Comparison of ENCODE assay signal across 9 mouse cellular contexts in the genomic region with DNA sequence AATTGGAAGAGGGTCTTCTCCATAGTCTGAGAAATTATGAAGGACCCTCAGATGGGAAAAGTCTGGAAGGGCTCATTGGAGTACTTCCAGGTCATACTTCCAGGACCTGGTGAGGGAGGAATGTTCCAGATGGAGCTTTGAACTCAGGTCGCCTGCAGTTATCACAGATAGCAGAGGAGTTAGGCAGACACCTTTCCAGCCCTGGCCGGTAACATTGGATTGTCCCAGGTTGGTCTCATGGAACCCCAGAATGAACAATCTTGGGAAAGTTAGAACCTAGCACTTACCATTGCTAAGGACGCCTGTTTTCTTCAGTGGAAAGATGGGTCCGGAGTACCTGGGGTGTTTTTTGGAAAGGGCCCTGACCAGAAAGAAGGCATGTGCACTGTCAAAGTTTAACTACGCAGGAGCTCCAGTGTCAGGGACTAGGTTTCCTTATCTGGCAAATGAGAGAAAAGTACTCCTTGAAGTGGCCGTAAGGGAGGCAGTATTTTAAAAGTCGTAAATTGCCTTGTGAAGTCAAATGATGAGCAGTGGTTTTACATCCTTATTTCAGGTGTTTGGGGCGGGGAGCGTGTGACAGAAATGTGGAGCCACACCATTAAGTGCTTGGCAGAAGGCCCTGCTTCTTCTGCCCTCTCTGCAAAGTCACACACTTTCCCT. TPM values are rescaled to one million over a fixed set of nuclear protein-coding genes. Genes with fewer than 3 reads are reported as not detected.
DNase-seq lines count a peak whose midpoint lies in the region; ATAC-seq lines count a peak whose summit lies in the region.
"Had no signal": no experiment of that assay in that cellular context is flagged by ENCODE, and none has a peak within 500 bp of the region (broad histone marks: within the 10 kb centered on the region; RNA-seq: fewer than 3 reads in every experiment).

No protein-coding gene starts in this region.

- H3K4me2 ChIP-seq in kidney, embryonic 16.5 days (replicated peaks; ENCODE audit: low read depth, low read length): peak overlapping the region; percentile 84
- peak overlapping the region; percentile 76 for H3K4me2 ChIP-seq in forebrain, embryonic 15.5 days (replicated peaks)
- peak overlapping the region; percentile 91 for H3K4me2 ChIP-seq in liver, embryonic 11.5 days
- peak overlapping the region; percentile 85 for H3K4me2 ChIP-seq in neural tube, embryonic 15.5 days

- no peaks in the 10 kb centered on the region for H3K27me3 ChIP-seq in kidney, embryonic 16.5 days (ENCODE audit: insufficient read depth, low read length)
- no peaks in the 10 kb centered on the region for H3K27me3 ChIP-seq in forebrain, embryonic 15.5 days
- H3K27me3 ChIP-seq in liver, embryonic 11.5 days (replicated peaks; ENCODE audit: control insufficient read depth, insufficient read depth, low read length): no peaks in the 10 kb centered on the region
- no peaks in the 10 kb centered on the region for H3K27me3 ChIP-seq in neural tube, embryonic 15.5 days (replicated peaks)

- no peaks in the 10 kb centered on the region for H3K9me3 ChIP-seq in kidney, embryonic 16.5 days (ENCODE audit: low read length)
- H3K9me3 ChIP-seq in forebrain, embryonic 15.5 days: no peaks in the 10 kb centered on the region
- no peaks in the 10 kb centered on the region for H3K9me3 ChIP-seq in liver, embryonic 11.5 days (ENCODE audit: control insufficient read depth, low read length)
- no peaks in the 10 kb centered on the region for H3K9me3 ChIP-seq in neural tube, embryonic 15.5 days (replicated peaks)

- H3K27ac ChIP-seq in kidney, embryonic 16.5 days (ENCODE audit: low read length): no peak overlapping the region
- H3K27ac ChIP-seq in forebrain, embryonic 15.5 days (replicated peaks): no peak overlapping the region
- peak overlapping the region; percentile 64; the same call in 1 of the 2 replicates for H3K27ac ChIP-seq in liver, embryonic 11.5 days (ENCODE audit: low read depth, low read length)
- peak overlapping the region; percentile 65; the same call in 1 of the 2 replicates for H3K27ac ChIP-seq in neural tube, embryonic 15.5 days (replicated peaks)

- ATAC-seq in kidney, embryonic 16.5 days (ENCODE audit: low FRiP score, low TSS enrichment): peak; percentile 2; the same call in 1 of the 2 replicates
- no peak for ATAC-seq in forebrain, embryonic 15.5 days (replicated peaks)
- no peak for ATAC-seq in liver, embryonic 11.5 days (replicated peaks; ENCODE audit: low FRiP score)
- no peak for ATAC-seq in neural tube, embryonic 15.5 days (ENCODE audit: low FRiP score)

- peaks cover 16% of the 10 kb centered on the region for H3K4me1 ChIP-seq in kidney, embryonic 16.5 days (ENCODE audit: insufficient read depth, low read length)
- H3K4me1 ChIP-seq in forebrain, embryonic 15.5 days: peaks cover 13% of the 10 kb centered on the region
- peaks cover 9% of the 10 kb centered on the region for H3K4me1 ChIP-seq in liver, embryonic 11.5 days (replicated peaks; ENCODE audit: control insufficient read depth, insufficient read depth, low read length)
- peaks cover 14% of the 10 kb centered on the region for H3K4me1 ChIP-seq in neural tube, embryonic 15.5 days

- 42% methylated on average over 9 of the region's 9 CpGs for WGBS in kidney, embryonic 16.5 days
- WGBS in forebrain, embryonic 15.5 days: 72% methylated on average over 9 of the region's 9 CpGs
- WGBS in liver, embryonic 11.5 days: 49% methylated on average over 9 of the region's 9 CpGs
- WGBS in neural tube, embryonic 15.5 days: 61% methylated on average over 9 of the region's 9 CpGs

- peak overlapping the region; percentile 83 for H3K9ac ChIP-seq in kidney, embryonic 16.5 days (replicated peaks; ENCODE audit: low read length)
- peak overlapping the region; percentile 66 for H3K9ac ChIP-seq in forebrain, embryonic 15.5 days (replicated peaks)
- H3K9ac ChIP-seq in liver, embryonic 11.5 days (ENCODE audit: low read depth, low read length): peak overlapping the region; percentile 83
- H3K9ac ChIP-seq in neural tube, embryonic 15.5 days (replicated peaks): peak overlapping the region; percentile 76

- peaks cover 31% of the 10 kb centered on the region for H3K36me3 ChIP-seq in kidney, embryonic 16.5 days (ENCODE audit: insufficient read depth, low read length)
- 0 out of 2 replicates have a peak, but pooled peaks cover 5% of the 10 kb centered on the region for H3K36me3 ChIP-seq in forebrain, embryonic 15.5 days
- H3K36me3 ChIP-seq in liver, embryonic 11.5 days (ENCODE audit: control insufficient read depth, insufficient read depth, low read length): peaks cover 15% of the 10 kb centered on the region
- peaks cover 18% of the 10 kb centered on the region; the same call in 1 of the 2 replicates for H3K36me3 ChIP-seq in neural tube, embryonic 15.5 days

- no peak for DNase-seq in kidney, adult 18-20 months
- DNase-seq in liver, embryonic 11.5 days (ENCODE audit: low spot score): no peak
- no peak for DNase-seq in layer of hippocampus, adult 8-10 months (ENCODE audit: low spot score in 2 of 2)
- DNase-seq in left cerebral cortex, adult 8-10 months (ENCODE audit: low spot score in 2 of 2): no peak
- no peak for DNase-seq in layer of hippocampus, adult 9-11 months

- peak overlapping the region; percentile 79 for H3K4me3 ChIP-seq in kidney, embryonic 16.5 days (ENCODE audit: low read length)
- H3K4me3 ChIP-seq in forebrain, embryonic 15.5 days: peak overlapping the region; percentile 58
- H3K4me3 ChIP-seq in liver, embryonic 11.5 days (ENCODE audit: low read depth, low read length): peak overlapping the region; percentile 64
- H3K4me3 ChIP-seq in neural tube, embryonic 15.5 days (replicated peaks): peak overlapping the region; percentile 76

RNA-seq across cellular contexts. Expression of gene Lap3, which starts 1.1 kb away (rescaled TPM):
- 109 and 113 TPM in 2 replicates for polyA plus RNA-seq in kidney, embryonic 16.5 days (2015; fragmentation: Nextera tagmentation; extraction: Ambion mirVana)
- 36.5 and 40.6 TPM in 2 replicates for polyA plus RNA-seq in forebrain, embryonic 15.5 days (2015; fragmentation: Nextera tagmentation; extraction: Ambion mirVana)
- 112 and 115 TPM in 2 replicates for polyA plus RNA-seq in liver, embryonic 11.5 days (2014; fragmentation: Nextera tagmentation; extraction: Ambion mirVana)
- polyA plus RNA-seq in neural tube, embryonic 15.5 days (2015; fragmentation: Nextera tagmentation; extraction: Ambion mirVana): 33.5 and 43.9 TPM in 2 replicates
- total RNA-seq in layer of hippocampus, adult 8-10 months (2022): 10 to 100 TPM; 62.0 to 95.0 (median 71.4) TPM
- 10 to 100 TPM; 58.1 to 68.9 (median 63.5) TPM for total RNA-seq in left cerebral cortex, adult 8-10 months (2022)

RNA-seq across cellular contexts. Expression of gene Med28, which starts 25.8 kb away (rescaled TPM):
- 292 and 293 TPM in 2 replicates for polyA plus RNA-seq in kidney, embryonic 16.5 days (2015; fragmentation: Nextera tagmentation; extraction: Ambion mirVana)
- polyA plus RNA-seq in forebrain, embryonic 15.5 days (2015; fragmentation: Nextera tagmentation; extraction: Ambion mirVana): 302 TPM in 2 replicates
- polyA plus RNA-seq in liver, embryonic 11.5 days (2014; fragmentation: Nextera tagmentation; extraction: Ambion mirVana): 184 and 198 TPM in 2 replicates
- polyA plus RNA-seq in neural tube, embryonic 15.5 days (2015; fragmentation: Nextera tagmentation; extraction: Ambion mirVana): 240 and 257 TPM in 2 replicates
- 100 to 1,000 TPM in 3 of 4 experiments, 10 to 100 TPM in 1; 88.0 to 105 (median 102) TPM for total RNA-seq in layer of hippocampus, adult 8-10 months (2022)
- 100 to 1,000 TPM in 3 of 4 experiments, 10 to 100 TPM in 1; 97.1 to 104 (median 102) TPM for total RNA-seq in left cerebral cortex, adult 8-10 months (2022)

RNA-seq across cellular contexts. Expression of gene Clrn2, which starts 40.7 kb away (rescaled TPM):
- not detected in 2 replicates for polyA plus RNA-seq in kidney, embryonic 16.5 days (2015; fragmentation: Nextera tagmentation; extraction: Ambion mirVana)
- 0.20 and 0.37 TPM in 2 replicates for polyA plus RNA-seq in forebrain, embryonic 15.5 days (2015; fragmentation: Nextera tagmentation; extraction: Ambion mirVana)
- polyA plus RNA-seq in liver, embryonic 11.5 days (2014; fragmentation: Nextera tagmentation; extraction: Ambion mirVana): not detected in 2 replicates
- not detected in 2 replicates for polyA plus RNA-seq in neural tube, embryonic 15.5 days (2015; fragmentation: Nextera tagmentation; extraction: Ambion mirVana)
- total RNA-seq in layer of hippocampus, adult 8-10 months (2022): under 1 TPM in 2 of 4 experiments, not detected in 2; 0.69 to 0.80 TPM
- 1 to 10 TPM in 1 of 4 experiments, under 1 TPM in 3; 0.40 to 1.1 (median 0.49) TPM for total RNA-seq in left cerebral cortex, adult 8-10 months (2022)
- total RNA-seq: neutrophil, adult 5-6 weeks had no signal

RNA-seq across cellular contexts. Expression of gene Qdpr, which starts 44.2 kb away (rescaled TPM):
- 213 and 231 TPM in 2 replicates for polyA plus RNA-seq in kidney, embryonic 16.5 days (2015; fragmentation: Nextera tagmentation; extraction: Ambion mirVana)
- polyA plus RNA-seq in forebrain, embryonic 15.5 days (2015; fragmentation: Nextera tagmentation; extraction: Ambion mirVana): 107 and 110 TPM in 2 replicates
- polyA plus RNA-seq in liver, embryonic 11.5 days (2014; fragmentation: Nextera tagmentation; extraction: Ambion mirVana): 103 and 116 TPM in 2 replicates
- polyA plus RNA-seq in neural tube, embryonic 15.5 days (2015; fragmentation: Nextera tagmentation; extraction: Ambion mirVana): 143 and 155 TPM in 2 replicates
- 100 to 1,000 TPM; 206 to 221 (median 212) TPM for total RNA-seq in layer of hippocampus, adult 8-10 months (2022)
- 100 to 1,000 TPM; 198 to 242 (median 219) TPM for total RNA-seq in left cerebral cortex, adult 8-10 months (2022)

Comparison
In these comparisons a context has a peak if more than half of its experiments do, and no peak if none do; other contexts are left out.
1. H3K27ac ChIP-seq: peak in liver, embryonic 11.5 days (single experiment) and neural tube, embryonic 15.5 days (single experiment); none in kidney, embryonic 16.5 days (single experiment) and forebrain, embryonic 15.5 days (single experiment).
2. Peak in every context shown above with its lines, with median percentiles within 50 percentile points of each other: H3K4me2 ChIP-seq, H3K4me3 ChIP-seq and H3K9ac ChIP-seq.